Mouse (Mus musculus): ENCODE results near the gene Bcl7c. TPM values are rescaled to one million over a fixed set of nuclear protein-coding genes. Genes with fewer than 3 reads are reported as not detected.
A peak's percentile ranks its signal among the peaks of the same experiment; 100 is the strongest.

The Bcl7c gene
- polyA plus RNA-seq, 1 experiment from 2014 or later: 42.2 TPM

DNA sequence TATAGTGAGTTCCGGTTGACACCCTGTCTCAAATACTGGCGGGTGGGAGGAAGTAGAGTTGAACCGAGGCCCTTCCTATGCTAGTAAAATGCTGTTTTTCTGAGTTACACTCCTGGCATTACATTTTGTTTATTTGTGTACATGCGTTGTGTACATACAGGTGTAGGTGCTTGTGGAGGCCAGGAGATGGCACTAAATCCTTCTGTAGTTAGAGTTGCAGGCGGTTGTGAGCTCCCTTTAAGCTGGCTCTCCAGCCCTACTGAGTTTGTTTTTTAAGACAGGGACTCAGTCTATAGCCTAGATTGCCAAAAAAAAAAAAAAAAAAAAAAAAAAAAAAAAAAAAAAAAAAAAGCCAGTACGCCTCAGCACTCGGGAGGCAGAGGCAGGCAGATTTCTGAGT lies 19.2 kb upstream of the Bcl7c start:
- TF ChIP-seq CTCF (IDR thresholded peaks at IDR 0.05; ENCODE audit: low read depth): peak; percentile 34; the same call in 1 of the 2 replicates
- no peak for TF ChIP-seq EP300 (optimal IDR thresholded peaks at IDR 0.05)
- no peak overlapping the region for H3K27ac ChIP-seq (replicated peaks)
- ATAC-seq (ENCODE audit: low FRiP score, low TSS enrichment): no peak
- H3K4me3 ChIP-seq (ENCODE audit: low read depth, low read length): no peak overlapping the region
- no peaks in the 10 kb centered on the region for H3K9me3 ChIP-seq (ENCODE audit: control insufficient read depth, low read length)
- DNase-seq (ENCODE audit: low spot score): no peak
- H3K27me3 ChIP-seq (ENCODE audit: control insufficient read depth, insufficient read depth, low read length): no peaks in the 10 kb centered on the region
- no peak overlapping the region for H3K9ac ChIP-seq (ENCODE audit: low read length)
- H3K4me1 ChIP-seq (replicated peaks; ENCODE audit: control insufficient read depth, insufficient read depth): no peaks in the 10 kb centered on the region
- WGBS: 86% methylated on average over 7 of the region's 7 CpGs
- no peaks in the 10 kb centered on the region for H3K36me3 ChIP-seq (ENCODE audit: control insufficient read depth, insufficient read depth, low read length)
- H3K4me2 ChIP-seq (replicated peaks; ENCODE audit: low read depth): no peak overlapping the region

- Histone ChIP-seq H3K9me3 (ENCODE audit: control insufficient read depth, low read length) (no peaks in the 10 kb centered on the region), H3K27ac (replicated peaks) (no peak overlapping the region), H3K9ac (ENCODE audit: low read length) (no peak overlapping the region), H3K4me1 (replicated peaks; ENCODE audit: control insufficient read depth, insufficient read depth) (no peaks in the 10 kb centered on the region), H3K36me3 (ENCODE audit: control insufficient read depth, insufficient read depth, low read length) (no peaks in the 10 kb centered on the region), H3K27me3 (ENCODE audit: control insufficient read depth, insufficient read depth, low read length) (no peaks in the 10 kb centered on the region), H3K4me2 (replicated peaks; ENCODE audit: low read depth) (no peak overlapping the region), H3K4me3 (ENCODE audit: low read depth, low read length) (no peak overlapping the region)
- no peak for TF ChIP-seq EP300 (optimal IDR thresholded peaks at IDR 0.05)
- no peak for TF ChIP-seq CTCF (IDR thresholded peaks at IDR 0.05; ENCODE audit: low read depth)
- WGBS: 61% methylated on average over 5 of the region's 6 CpGs
- ATAC-seq (ENCODE audit: low FRiP score, low TSS enrichment): peak; percentile 11; the same call in 1 of the 2 replicates
- DNase-seq (ENCODE audit: low spot score): no peak
Measured at GRCm38 (mm10) chr7:127725924-127726323, 17.2 kb upstream of the Bcl7c start.

DNA sequence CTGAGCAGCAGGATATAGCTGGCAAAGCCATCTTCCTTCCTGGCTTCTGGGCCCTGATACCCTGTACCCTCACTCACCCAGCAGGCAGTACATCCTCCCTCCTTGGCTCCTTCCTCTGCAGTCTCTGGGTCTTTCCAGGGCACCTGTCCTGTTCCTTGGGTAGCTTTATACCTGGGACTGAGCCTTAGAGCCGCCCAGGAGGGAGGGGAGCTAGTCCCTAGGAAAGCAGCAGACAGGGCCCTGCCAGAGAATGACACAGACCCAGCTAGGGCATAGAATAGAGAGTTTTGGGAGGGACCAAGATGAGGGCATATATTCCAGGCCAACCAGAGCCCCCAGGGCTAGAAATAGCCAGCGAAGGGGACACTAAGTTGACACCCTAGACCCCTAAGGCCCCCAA lies 16.8 kb upstream of the Bcl7c start:
- TF ChIP-seq EP300 (optimal IDR thresholded peaks at IDR 0.05) (no peak), CTCF (IDR thresholded peaks at IDR 0.05; ENCODE audit: low read depth) (no peak)
- Histone ChIP-seq H3K4me2 (replicated peaks; ENCODE audit: low read depth) (no peak overlapping the region), H3K4me3 (ENCODE audit: low read depth, low read length) (no peak overlapping the region), H3K36me3 (ENCODE audit: control insufficient read depth, insufficient read depth, low read length) (no peaks in the 10 kb centered on the region), H3K27me3 (ENCODE audit: control insufficient read depth, insufficient read depth, low read length) (no peaks in the 10 kb centered on the region), H3K4me1 (replicated peaks; ENCODE audit: control insufficient read depth, insufficient read depth) (no peaks in the 10 kb centered on the region), H3K27ac (replicated peaks) (no peak overlapping the region), H3K9ac (ENCODE audit: low read length) (no peak overlapping the region), H3K9me3 (ENCODE audit: control insufficient read depth, low read length) (no peaks in the 10 kb centered on the region)
- no peak for ATAC-seq (ENCODE audit: low FRiP score, low TSS enrichment)
- DNase-seq (ENCODE audit: low spot score): no peak
- WGBS: 46% methylated on average over 2 of the region's 2 CpGs

DNA sequence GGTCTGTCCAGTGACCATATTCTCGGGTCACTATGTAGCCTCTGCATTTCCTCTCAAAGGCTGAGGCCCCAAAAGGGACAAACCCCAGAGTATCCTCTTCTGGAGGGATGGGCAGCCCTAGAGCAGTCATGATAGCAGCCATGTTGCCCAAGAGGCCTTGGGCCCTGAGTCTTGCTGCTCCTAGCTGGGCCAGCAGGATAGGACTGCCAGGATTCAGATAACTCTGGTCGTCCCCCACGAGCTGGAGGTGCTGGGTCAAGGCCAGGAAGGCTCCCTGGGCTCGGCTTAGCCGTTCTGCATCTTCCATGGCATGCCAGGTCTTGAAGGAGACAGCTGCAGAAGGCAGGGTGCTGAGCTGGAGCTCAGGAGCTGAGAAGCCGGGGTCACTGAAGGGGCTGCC lies 10.5 kb upstream of the Bcl7c start:
- 82% methylated on average over 6 of the region's 6 CpGs for WGBS
- Histone ChIP-seq H3K36me3 (ENCODE audit: control insufficient read depth, insufficient read depth, low read length) (no peaks in the 10 kb centered on the region; the same call in 1 of the 2 replicates), H3K9me3 (ENCODE audit: control insufficient read depth, low read length) (no peaks in the 10 kb centered on the region), H3K4me2 (replicated peaks; ENCODE audit: low read depth) (no peak overlapping the region), H3K4me3 (ENCODE audit: low read depth, low read length) (no peak overlapping the region), H3K4me1 (replicated peaks; ENCODE audit: control insufficient read depth, insufficient read depth) (no peaks in the 10 kb centered on the region), H3K27ac (replicated peaks) (no peak overlapping the region), H3K9ac (ENCODE audit: low read length) (no peak overlapping the region), H3K27me3 (ENCODE audit: control insufficient read depth, insufficient read depth, low read length) (no peaks in the 10 kb centered on the region)
- ATAC-seq (ENCODE audit: low FRiP score, low TSS enrichment): no peak
- DNase-seq (ENCODE audit: low spot score): no peak
- TF ChIP-seq CTCF (IDR thresholded peaks at IDR 0.05; ENCODE audit: low read depth) (no peak), EP300 (optimal IDR thresholded peaks at IDR 0.05) (no peak)

DNA sequence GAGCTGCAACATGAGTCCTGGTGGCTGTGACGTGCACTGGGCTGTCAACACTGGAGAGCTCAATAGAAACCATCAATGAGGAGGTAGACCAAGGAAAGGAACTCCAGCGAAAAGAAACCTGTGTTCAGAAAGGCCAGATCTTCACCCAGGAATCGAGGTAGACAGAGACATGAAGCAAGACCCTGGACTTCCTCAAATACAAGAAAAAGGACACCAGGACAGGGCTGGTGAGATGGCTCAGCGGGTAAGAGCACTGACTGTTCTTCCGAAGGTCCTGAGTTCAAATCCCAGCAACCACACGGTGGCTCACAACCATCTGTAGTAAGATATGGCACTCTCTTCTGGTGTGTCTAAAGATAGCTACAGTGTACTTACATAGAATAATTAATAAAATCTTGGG lies 9.6 kb upstream of the Bcl7c start:
- no peaks in the 10 kb centered on the region for H3K27me3 ChIP-seq (ENCODE audit: control insufficient read depth, insufficient read depth, low read length)
- DNase-seq (ENCODE audit: low spot score) (no peak), ATAC-seq (ENCODE audit: low FRiP score, low TSS enrichment) (no peak)
- H3K27ac ChIP-seq (replicated peaks): no peak overlapping the region
- no peaks in the 10 kb centered on the region for H3K4me1 ChIP-seq (replicated peaks; ENCODE audit: control insufficient read depth, insufficient read depth)
- TF ChIP-seq CTCF (IDR thresholded peaks at IDR 0.05; ENCODE audit: low read depth) (no peak), EP300 (optimal IDR thresholded peaks at IDR 0.05) (no peak)
- WGBS: 86% methylated on average over 6 of the region's 6 CpGs
- H3K4me3 ChIP-seq (ENCODE audit: low read depth, low read length): no peak overlapping the region
- H3K9me3 ChIP-seq (ENCODE audit: control insufficient read depth, low read length): no peaks in the 10 kb centered on the region
- H3K4me2 ChIP-seq (replicated peaks; ENCODE audit: low read depth): no peak overlapping the region
- H3K9ac ChIP-seq (ENCODE audit: low read length): no peak overlapping the region
- no peaks in the 10 kb centered on the region; the same call in 1 of the 2 replicates for H3K36me3 ChIP-seq (ENCODE audit: control insufficient read depth, insufficient read depth, low read length)

- TF ChIP-seq EP300 (optimal IDR thresholded peaks at IDR 0.05): no peak
- peak; percentile 72 for TF ChIP-seq CTCF (IDR thresholded peaks at IDR 0.05; ENCODE audit: low read depth)
- 6% methylated on average over 41 of the region's 41 CpGs for WGBS
- Histone ChIP-seq H3K27me3 (ENCODE audit: control insufficient read depth, insufficient read depth, low read length) (no peaks in the 10 kb centered on the region), H3K9ac (ENCODE audit: low read length) (peak overlapping the region; percentile 36), H3K4me1 (replicated peaks; ENCODE audit: control insufficient read depth, insufficient read depth) (0 out of 2 replicates have a peak, but pooled peaks cover 1% of the 10 kb centered on the region), H3K36me3 (ENCODE audit: control insufficient read depth, insufficient read depth, low read length) (no peaks in the 10 kb centered on the region; the same call in 1 of the 2 replicates), H3K9me3 (ENCODE audit: control insufficient read depth, low read length) (no peaks in the 10 kb centered on the region), H3K27ac (replicated peaks) (no peak overlapping the region), H3K4me3 (ENCODE audit: low read depth, low read length) (peak overlapping the region; percentile 26), H3K4me2 (replicated peaks; ENCODE audit: low read depth) (peak overlapping the region; percentile 46)
- peak; percentile 67 for ATAC-seq (ENCODE audit: low FRiP score, low TSS enrichment)
- DNase-seq (ENCODE audit: low spot score): peak; percentile 77
Measured at GRCm38 (mm10) chr7:127716992-127717391, 8.3 kb upstream of the Bcl7c start.
